Mouse (Mus musculus) liver, postnatal 0 days (tissue): Measurements from ENCODE around the gene Ndufv2.

ENCODE experiments used
- CTCF ChIP-seq: sonication (generic); IDR thresholded peaks from 2 replicates; pipeline ENCODE4 v1.5.1; 2016; ENCODE audit warnings: antibody characterized with exemption, low read depth
- EP300 ChIP-seq: IDR thresholded peaks from 2 replicates; pipeline ENCODE4 v1.6.1; 2016; ENCODE audit warnings: antibody characterized with exemption, low read depth, mild to moderate bottlenecking

DNA sequence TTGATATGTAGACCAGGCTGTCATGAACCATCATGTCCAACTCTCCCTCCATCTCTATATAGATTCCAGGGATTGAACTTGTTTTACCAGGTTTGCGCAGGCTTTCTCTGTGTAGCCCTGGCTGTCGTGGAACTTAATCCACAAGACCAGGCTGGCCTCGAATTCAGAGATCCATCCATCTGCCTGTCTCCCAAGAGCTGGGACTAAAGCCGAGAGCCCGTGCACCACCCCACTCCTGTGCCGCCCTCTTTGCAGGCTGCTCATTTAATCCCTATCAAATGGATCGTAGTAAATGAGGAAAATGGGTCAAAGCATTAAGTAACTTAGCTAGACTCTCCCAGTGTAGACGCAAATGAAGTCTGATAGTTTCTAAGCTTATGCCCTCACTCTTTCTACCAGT, 6.1 kb upstream of the Ndufv2 start:
- TF ChIP-seq CTCF, result no peak
- no peak for TF ChIP-seq EP300
